Mouse (Mus musculus): ENCODE measurements at regions not wholly inside any gene's neighbourhood (a gene's known extent, or its start where the extent isn't known, plus 50 kb on each side); places are given as distances from the start of the nearest gene placed in this dataset.

DNA sequence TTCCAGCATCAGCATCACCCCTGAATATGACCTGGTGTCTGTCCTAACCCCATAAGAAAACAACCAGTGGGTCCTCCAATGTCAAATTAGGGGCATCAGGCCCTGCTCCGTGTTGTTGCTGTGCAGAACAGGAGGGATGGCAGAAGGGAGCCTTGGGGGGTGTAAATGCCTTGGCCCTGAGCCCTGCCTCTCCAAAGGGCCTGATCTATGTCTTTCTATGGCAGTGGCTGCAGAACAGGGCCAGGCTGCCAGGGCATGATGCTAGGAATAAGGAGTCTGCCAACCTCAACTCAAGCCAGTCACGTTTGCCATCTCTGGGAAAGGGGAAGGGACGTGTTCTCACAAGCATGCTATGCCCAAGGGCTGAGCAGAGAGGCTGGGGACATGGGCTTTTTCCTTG is 172.9 kb downstream of the Kcna5 start:
- no peak for DNase-seq

DNA sequence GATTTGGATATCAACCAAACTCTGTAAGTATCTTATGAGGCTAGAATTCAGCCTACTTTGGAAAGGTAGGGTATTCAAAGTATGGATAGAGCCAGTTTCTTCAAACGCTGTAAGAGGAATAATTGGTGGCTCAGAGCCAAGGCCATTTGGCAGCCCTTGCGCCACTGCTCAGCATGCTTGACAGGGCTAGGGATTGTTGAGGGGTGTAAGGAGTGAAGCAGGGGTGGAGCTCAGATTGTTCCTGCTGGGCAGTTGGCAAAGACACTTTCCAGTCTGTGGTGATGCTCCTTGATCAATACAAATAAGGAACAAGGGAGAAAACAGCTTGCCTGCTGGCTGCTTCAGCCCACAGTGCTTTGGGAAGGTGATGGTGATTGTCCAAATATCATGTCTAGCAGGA is 181.9 kb downstream of the Kcna5 start:
- DNase-seq, result peak; percentile 19 to 38

DNA sequence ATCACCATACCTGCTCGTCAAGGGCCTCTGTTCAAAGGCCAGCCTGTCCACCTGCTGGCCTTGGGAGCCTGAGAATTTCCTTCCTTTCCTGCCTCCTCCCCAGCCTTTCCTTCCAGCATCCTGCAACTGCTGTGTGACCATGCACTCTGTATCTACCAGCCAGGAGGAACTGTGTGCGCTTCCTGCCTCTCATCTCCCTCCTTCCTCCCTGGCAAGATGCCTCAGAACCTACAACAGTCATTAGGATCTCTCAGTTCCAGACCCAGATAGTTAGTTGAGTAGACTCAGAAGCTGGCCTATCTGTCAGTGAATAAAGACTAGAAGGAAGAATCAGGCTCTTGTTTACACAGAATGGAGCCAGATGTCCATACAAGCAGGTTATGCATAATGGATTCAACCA is 183.8 kb upstream of the Ntf3 start:
- no peak for DNase-seq

DNA sequence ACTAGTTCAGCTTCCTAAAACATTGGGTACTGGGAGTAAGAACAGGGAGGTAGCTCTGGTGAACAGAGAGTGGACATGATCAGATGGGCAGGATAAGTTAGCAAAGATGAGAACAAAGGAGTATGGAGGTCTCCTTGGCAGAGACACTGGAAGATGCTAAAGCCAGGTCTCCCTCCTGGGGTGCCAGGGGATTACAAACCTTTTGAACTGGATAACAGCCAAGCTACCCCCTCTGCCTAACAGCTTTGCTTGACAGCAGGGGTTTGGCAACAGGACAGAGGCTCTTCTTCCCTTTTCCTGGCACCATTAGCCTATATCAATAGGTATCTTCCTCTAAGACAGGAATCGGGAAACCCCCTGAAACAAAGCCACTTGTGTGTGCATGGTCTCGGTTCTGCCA is 183.2 kb upstream of the Ntf3 start:
- no peak for DNase-seq

- DNase-seq, result no peak
These were observed 178.5 kb upstream of the Ntf3 start for GRCm38 (mm10) chr6:126345221-126345620.

- DNase-seq, result no peak
These were observed 173.4 kb upstream of the Ntf3 start for GRCm38 (mm10) chr6:126340098-126340610.

DNA sequence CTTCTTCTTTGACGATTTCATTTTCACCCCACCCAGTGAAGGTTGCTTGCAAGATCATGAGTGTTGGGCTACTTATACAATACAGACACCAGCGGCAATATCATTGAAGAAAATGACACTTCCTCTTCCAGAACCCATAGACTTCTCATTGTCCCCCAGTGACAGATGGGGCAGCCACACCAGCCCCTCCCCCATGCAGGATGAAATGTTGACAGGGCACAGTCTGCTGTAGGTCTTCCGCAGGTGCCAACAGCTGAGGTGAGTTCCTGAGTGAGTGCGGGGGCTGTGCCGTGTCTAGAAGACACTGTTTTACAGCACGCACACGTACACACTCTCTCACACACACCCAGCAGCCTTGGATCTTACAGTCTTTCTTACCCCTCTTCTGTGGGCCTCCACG is 171.0 kb upstream of the Ntf3 start:
- DNase-seq, result no peak

GRCm38 (mm10) chr6:126334258-126334657 is 167.5 kb upstream of the Ntf3 start:
- no peak for DNase-seq

DNA sequence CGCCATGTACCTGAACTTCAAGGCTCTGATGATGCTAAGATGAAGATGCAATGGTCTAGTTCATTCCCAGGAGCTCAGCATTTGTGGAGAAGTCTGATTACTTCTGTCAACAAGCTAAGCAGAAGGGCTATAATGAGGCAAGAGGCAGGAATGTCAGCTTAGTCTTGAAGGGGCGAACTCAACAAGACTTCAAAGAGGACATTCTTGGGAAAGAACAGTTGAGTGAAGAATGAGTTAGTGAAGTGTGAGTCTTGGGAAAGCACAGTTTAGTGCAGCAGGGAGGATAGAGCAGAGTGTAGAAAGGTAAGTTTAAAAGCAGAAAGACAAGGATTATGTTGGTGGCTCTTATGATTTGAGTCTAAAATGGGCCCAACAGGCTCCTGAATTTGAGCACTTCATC is 160.5 kb upstream of the Ntf3 start:
- no peak for DNase-seq

DNA sequence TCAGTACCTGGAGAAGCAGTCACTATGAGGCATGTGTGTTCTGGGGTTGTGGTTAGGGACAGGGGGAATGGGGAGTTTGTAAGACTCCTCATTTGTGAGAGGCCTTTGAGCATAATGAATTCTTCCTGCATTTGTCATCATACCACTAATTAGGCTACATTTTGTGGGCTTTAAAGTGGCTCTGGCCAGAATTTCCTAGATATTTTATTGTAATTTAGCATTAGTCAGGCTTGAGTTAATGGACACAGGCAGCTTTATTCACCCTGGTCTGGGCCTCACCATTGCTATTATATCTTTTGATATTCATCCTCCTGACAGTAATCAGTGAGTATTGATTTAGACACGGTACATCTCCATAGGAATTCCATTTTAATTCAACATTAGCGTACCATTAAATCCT is 151.8 kb upstream of the Ntf3 start:
- DNase-seq, result no peak

DNA sequence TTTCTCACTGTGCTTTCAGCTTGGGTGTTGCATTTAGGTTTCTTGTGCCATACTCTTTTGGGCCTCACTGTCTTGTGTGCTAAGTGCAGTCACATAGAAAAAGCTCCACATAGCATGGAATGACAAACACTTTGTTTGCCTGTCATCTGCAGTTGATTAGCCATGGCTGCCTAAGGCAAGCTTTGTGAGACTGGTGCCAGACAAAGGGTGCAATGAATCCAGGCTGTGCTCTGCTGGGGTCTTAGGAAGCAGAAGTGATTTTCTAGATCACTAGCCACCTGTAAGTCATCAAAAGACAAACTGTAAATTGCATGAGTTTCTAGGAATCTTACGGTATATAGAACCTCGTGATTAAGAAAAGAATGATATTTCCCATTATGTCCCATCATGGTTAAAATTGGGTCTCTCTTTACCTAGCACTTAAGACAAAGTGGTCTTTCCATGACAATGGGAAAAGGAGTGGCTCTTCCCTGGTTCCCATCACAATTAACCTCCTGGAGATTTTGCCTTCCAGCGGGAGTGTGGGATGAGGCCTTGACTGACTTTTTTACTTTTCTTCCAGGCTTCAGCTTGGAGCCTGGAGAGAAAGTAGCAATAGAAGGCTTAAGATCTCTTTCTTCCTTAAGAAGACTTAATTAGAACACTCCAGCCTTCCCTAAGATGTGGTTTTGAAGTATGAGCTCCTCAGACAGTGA is 144.2 kb upstream of the Ntf3 start:
- DNase-seq, result no peak

GRCm38 (mm10) chr6:126303086-126303485 is 136.4 kb upstream of the Ntf3 start:
- no peak for DNase-seq

DNA sequence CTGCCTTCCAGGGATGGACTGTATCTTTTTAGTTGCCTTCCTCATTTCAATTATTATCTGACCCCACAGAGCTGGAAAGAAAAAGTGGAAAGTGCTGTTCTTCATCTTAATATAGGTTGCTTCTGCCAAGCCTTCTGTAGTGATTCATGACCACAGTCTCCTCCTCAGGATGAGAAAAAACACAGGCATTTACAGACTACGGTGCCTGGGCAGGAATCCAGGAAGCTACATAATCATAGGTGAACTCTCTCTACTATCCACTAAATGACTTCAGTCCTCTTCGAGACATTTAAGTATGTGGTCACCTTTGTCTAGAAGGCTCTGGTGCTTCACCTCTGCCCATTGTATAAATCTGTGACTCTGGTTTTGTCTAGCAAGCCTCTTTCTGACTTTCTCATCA is 124.9 kb upstream of the Ntf3 start:
- DNase-seq, result no peak

- DNase-seq, result no peak
These were observed 120.5 kb upstream of the Ntf3 start for GRCm38 (mm10) chr6:126287166-126287565.

GRCm38 (mm10) chr6:126286201-126286600 is 119.5 kb upstream of the Ntf3 start:
- DNase-seq, result no peak

GRCm38 (mm10) chr6:126284409-126284808 is 117.7 kb upstream of the Ntf3 start:
- DNase-seq, result no peak

- no peak for DNase-seq
These were observed 113.6 kb upstream of the Ntf3 start for GRCm38 (mm10) chr6:126280352-126280751.

DNA sequence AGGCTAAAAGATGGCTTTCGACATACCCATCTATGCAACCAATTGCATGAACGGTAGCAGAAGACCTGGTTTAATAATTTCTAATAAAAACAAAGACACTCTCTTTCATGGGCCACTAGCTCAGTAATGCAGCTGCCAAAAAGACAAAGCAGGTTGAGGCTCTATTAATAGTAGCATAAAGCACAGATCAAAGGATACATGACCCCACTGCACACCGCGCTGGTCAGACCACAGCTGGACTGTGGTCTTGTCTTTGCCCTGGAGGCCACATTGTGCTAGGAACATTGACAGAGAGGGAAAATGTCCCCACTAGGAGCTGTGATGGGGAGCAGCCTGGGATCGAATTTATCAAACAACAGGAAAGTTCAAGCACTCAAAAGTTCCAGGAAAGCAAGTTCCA is 79.3 kb upstream of the Ntf3 start:
- DNase-seq, result no peak

DNA sequence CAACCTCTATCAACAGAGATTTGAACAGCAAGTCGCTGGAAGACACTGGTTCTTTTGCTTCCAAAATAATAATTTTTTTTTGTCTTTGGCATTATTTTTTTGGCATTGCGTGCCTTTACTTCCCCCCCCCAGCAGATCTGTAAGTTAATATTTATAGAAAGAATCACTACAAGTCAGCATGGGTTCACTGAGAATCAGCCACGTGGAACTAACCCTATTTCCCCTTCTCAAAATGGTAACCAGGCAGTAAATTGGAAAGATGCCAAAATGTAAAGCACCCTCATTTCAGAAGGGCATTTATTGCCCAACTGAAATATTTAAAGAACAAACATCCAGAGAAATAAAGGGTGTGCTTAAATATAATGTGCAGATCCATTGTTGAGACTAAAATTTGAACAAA is 78.7 kb upstream of the Ntf3 start:
- DNase-seq, result no peak

GRCm38 (mm10) chr6:126242299-126242698 is 75.6 kb upstream of the Ntf3 start:
- no peak for DNase-seq

DNA sequence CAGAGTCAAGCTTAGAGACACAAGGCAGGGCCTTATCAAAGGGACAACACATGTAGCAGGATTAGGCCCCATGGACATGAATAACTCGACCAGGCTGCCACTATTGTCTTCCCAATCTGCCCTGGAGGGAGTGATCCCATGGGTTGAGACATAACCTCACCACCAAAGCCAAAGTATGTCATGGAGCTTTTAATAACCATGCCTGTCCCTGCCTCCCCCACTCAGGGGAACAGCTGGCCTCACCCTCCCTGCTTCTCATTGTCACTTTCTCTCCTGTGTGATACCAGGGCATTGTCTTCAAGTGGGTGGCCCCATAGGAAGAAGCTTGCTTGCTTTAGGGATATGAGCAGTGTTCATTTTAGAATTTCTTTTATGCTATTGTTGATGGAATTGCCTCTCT is 73.5 kb upstream of the Ntf3 start:
- DNase-seq, result no peak

All from adrenal gland, postnatal 36 days (tissue).